Mouse (Mus musculus) megakaryocyte, adult 5-6 weeks (primary cell): Measurements from ENCODE around the gene 2300003K06Rik. TPM values are rescaled to one million over a fixed set of nuclear protein-coding genes. Genes with fewer than 3 reads are reported as not detected.
"Not testable (repeated sequence)": the region's sequence is repeated elsewhere in the genome, so short reads cannot be mapped to it uniquely, and the experiment has no call there.

Experiments used
- ATAC-seq: 2 replicates; pipeline ENCODE4 v1.8.0; 2016; ENCODE audit warnings: mild to moderate bottlenecking, inconsistent platforms; ENCODE audit not compliant: poor library complexity, severe bottlenecking
- total RNA-seq, 2 experiments: library from RNA; stranded (forward) in 1 of 2; stranded (reverse) in 1 of 2; fragments of 153-499, 151-499 nt in 1 of 2; fragments of 221-1000, 200-1000 nt in 1 of 2; gene quantifications; 2 replicates each; pipeline versions ENCODE4 v1.2.3 to v1.2.4; 2015 to 2017

Gene 2300003K06Rik
- not detected in 2 replicates for total RNA-seq (2015)
- total RNA-seq (2017), result not detected in 2 replicates

- ATAC-seq, result no peak
Measured at GRCm38 (mm10) chr11:99837966-99838365, at the start of gene 2300003K06Rik. Gene 2300003K06Rik (minus strand): TSS chr11:99838066.

DNA sequence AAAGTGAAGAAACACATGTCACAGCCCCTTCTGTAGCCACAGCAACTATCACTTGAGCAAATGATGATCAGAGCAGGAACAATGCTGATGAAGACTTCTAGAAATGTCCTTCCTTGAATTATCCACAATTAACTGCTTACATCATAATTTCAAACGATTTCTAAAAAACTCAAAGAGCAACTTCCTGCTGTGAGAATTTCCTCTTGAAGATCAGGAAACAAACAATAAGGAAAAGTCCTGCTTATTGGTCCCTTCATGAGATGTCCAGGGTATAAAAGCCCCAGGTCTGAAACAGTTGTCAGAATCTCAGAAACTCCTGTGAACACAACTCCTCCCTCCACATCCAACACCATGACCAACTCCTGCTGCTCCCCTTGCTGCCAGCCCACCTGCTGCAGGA lies 41.0 kb upstream of the 2300003K06Rik start, which contains the start of gene Gm11567:
Gene Gm11567 (plus strand): TSS at position 301 of the 400 bp plus-strand sequence.
- not testable (repeated sequence) for ATAC-seq

DNA sequence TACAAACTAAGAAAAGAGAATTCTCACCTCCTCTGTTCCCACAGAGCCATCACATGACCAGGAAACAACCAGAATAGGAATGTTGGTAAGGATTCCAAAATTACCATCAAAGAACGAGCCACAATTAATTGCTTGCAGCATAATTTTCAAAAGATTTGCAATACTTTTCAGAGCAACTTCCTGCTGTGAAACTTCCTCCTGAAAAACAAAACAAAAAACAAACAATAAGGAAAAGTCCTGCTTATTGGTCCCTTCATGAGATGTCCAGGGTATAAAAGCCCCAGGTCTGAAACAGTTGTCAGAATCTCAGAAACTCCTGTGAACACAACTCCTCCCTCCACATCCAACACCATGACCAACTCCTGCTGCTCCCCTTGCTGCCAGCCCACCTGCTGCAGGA lies 35.2 kb upstream of the 2300003K06Rik start, which contains the start of gene Krtap9-1:
Gene Krtap9-1 (plus strand): TSS at position 301 of the 400 bp plus-strand sequence.
- ATAC-seq, result not testable (repeated sequence)

DNA sequence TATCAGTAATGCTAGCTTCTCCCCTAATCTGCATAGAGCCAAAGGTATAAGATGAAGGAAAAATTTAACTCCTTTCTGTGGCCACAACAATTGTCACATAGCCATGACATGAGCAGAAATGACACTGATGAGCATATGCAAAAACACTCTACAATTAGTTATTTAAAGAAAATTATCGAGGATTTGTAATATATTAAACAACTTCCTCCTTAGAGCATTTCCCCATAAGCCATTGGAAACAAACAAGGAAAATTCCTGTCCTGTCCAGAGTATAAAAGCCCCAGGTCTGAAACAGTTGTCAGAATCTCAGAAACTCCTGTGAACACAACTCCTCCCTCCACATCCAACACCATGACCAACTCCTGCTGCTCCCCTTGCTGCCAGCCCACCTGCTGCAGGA lies 26.3 kb upstream of the 2300003K06Rik start, which contains the start of gene Gm11559:
Gene Gm11559 (plus strand): TSS at position 301 of the 400 bp plus-strand sequence.
- ATAC-seq, result not testable (repeated sequence)

- ATAC-seq, result no peak
Measured at GRCm38 (mm10) chr11:99858761-99859160, 20.9 kb upstream of the 2300003K06Rik start.

GRCm38 (mm10) chr11:99857617-99858016 lies 19.8 kb upstream of the 2300003K06Rik start, which contains the start of gene Gm11568:
Gene Gm11568 (plus strand): TSS chr11:99857917.
- ATAC-seq, result no peak

DNA sequence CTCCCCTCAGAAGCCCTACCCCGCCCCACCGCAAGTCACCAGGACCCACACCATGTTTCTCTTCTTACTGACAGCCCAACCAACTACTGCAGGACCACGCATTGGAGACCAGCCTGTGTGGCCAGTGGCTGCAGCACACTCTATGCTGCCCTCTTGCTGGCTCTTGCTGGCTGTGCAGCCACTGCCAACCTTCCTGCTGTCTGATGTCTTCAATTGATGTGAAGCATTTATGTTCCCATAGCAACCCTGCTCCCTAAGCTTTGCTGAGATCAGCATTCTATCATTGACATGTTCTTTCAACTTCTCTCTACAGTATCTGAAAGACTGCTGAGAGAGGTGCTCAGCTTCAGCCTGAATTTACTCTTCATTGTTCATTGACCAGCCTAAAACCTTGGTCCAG lies 16.3 kb upstream of the 2300003K06Rik start:
- ATAC-seq, result no peak

DNA sequence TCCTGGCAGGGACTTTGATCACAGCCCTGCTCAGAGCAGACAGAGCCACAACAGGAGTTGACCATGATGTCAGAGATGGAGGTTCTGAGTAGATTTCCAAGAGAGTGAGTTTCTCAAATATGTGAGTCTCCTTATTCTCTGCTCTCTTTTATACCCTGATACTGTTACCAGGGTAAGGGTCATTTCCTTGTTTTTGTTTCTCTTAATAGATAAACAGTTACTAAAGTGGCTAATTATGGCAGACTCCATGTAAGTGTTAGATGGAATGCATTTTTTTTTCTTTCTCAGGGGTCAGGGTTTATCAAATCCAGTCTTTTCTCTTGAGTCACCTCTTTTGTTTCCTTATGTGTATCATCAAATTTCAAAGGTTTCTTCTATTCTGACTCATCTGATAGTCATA lies 13.6 kb upstream of the 2300003K06Rik start, which contains the start of gene Krtap4-16:
Gene Krtap4-16 (minus strand): TSS at position 101 of the 400 bp plus-strand sequence.
- ATAC-seq, result no peak

- ATAC-seq, result no peak
Measured at GRCm38 (mm10) chr11:99846746-99847145, 8.9 kb upstream of the 2300003K06Rik start.

DNA sequence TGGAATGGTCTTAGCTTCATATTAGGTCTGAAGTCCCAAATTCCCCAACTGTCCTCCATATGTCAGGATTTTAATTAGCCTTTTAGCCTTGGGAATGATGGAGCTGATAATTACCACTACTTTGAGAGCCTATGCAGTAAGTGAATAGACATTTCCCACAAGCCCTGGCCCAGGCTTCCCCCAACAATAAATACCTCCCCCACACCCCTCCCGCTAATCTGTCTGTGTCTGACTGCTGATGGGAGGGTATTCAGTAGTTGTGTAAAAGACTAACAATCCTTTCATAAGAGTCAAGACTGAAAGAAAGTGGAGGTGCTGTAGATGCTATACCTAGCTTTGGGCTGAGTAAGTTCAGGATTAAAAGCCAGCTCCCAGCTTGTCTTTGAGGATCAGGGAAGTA lies 4.3 kb upstream of the 2300003K06Rik start:
- no peak for ATAC-seq

DNA sequence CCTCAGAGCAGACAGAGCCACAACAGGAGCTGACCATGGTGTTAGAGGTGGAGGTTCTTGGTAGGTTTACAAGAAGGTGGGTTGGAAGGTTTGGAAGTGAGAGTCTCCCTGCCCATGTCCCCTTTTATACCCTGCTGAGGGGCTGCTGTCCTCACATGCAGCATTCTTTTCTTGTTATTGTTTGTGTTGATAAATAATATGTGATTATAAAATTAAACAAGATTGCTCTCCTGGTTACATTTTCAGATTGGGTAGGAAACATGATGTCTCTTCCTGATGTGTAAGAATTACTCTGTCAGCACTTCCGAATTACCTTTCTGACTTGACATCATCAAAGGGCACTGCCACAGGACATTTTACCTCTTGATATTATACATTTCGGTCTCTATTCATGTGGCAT lies 22.3 kb downstream of the 2300003K06Rik start, which contains the start of gene Gm11564:
Gene Gm11564 (minus strand): TSS at position 101 of the 400 bp plus-strand sequence.
- ATAC-seq, result not testable (repeated sequence)

DNA sequence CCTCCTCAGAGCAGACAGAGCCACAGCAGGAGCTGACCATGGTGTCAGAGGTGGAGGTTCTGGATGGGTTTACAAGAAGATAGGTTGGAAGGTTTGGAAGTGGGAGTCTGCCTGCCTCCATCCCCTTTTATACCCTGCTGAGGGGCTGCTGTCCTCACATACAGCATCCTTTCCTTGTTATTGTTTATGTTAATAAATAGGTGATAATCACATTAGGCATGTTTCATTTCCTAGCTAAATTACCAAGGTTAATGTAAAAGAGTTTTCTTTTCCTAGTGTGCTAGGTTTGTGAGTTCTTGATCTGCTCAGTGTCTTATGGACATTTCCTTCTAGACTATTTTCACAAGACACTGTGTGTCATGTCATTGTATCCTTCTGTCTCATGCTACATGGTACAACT lies 28.1 kb downstream of the 2300003K06Rik start, which contains the start of gene Krtap4-13:
Gene Krtap4-13 (minus strand): TSS at position 101 of the 400 bp plus-strand sequence.
- not testable (repeated sequence) for ATAC-seq

DNA sequence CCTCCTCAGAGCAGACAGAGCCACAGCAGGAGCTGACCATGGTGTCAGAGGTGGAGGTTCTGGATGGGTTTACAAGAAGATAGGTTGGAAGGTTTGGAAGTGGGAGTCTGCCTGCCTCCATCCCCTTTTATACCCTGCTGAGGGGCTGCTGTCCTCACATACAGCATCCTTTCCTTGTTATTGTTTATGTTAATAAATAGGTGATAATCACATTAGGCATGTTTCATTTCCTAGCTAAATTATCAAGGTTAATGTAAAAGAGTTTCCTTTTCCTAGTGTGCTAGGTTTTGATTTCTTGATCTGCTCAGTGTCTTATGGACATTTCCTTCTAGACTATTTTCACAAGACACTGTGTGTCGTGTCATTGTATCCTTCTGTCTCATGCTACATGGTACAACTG lies 33.5 kb downstream of the 2300003K06Rik start, which contains the start of gene Gm11554:
Gene Gm11554 (minus strand): TSS at position 101 of the 400 bp plus-strand sequence.
- not testable (repeated sequence) for ATAC-seq

DNA sequence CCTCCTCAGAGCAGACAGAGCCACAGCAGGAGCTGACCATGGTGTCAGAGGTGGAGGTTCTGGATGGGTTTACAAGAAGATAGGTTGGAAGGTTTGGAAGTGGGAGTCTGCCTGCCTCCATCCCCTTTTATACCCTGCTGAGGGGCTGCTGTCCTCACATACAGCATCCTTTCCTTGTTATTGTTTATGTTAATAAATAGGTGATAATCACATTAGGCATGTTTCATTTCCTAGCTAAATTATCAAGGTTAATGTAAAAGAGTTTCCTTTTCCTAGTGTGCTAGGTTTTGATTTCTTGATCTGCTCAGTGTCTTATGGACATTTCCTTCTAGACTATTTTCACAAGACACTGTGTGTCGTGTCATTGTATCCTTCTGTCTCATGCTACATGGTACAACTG lies 39.0 kb downstream of the 2300003K06Rik start, which contains the start of gene Gm11569:
Gene Gm11569 (minus strand): TSS at position 101 of the 400 bp plus-strand sequence.
- ATAC-seq, result not testable (repeated sequence)

DNA sequence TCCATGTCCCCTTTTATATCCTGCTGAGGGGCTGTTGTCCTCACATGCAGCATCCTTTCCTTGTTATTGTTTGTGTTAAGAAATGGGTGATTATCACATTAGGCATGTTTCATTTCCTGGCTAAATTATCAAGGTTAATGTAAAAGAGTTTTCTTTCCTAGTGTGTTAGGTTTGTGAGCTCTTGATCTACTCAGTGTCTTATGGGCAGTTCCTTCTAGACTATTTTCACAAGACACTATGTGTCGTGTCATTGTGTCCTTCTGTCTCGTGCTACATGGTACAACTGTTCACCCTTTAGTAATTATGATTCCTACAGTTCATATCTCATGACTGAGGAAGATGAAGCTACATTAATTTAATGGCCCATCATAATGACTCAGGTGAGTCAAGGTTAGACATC lies 44.5 kb downstream of the 2300003K06Rik start, which contains the start of gene Gm11596:
Gene Gm11596 (minus strand): TSS at position 101 of the 400 bp plus-strand sequence.
- no peak for ATAC-seq

Other genes with a start within 250 kb of the 2300003K06Rik start
Only the 30 nearest of the 38 such genes appear.
- gene Krtap4-2, start 203.0 kb downstream of the 2300003K06Rik start, total RNA-seq (2015), result not detected in 2 replicates
- not detected in 2 replicates for gene Krtap4-2, start 203.0 kb downstream of the 2300003K06Rik start, total RNA-seq (2017)
- gene Krtap4-7, start 194.0 kb downstream of the 2300003K06Rik start, total RNA-seq (2015), result not detected in 2 replicates
- gene Krtap4-7, start 194.0 kb downstream of the 2300003K06Rik start, total RNA-seq (2017), result not detected in 2 replicates
- gene Gm11555, start 187.8 kb downstream of the 2300003K06Rik start, total RNA-seq (2015), result not detected in 2 replicates
- gene Gm11555, start 187.8 kb downstream of the 2300003K06Rik start, total RNA-seq (2017), result not detected in 2 replicates
- not detected in 2 replicates for gene Gm11563, start 179.1 kb downstream of the 2300003K06Rik start, total RNA-seq (2015)
- gene Gm11563, start 179.1 kb downstream of the 2300003K06Rik start, total RNA-seq (2017), result not detected in 2 replicates
- not detected in 2 replicates for gene Krtap4-6, start 172.1 kb downstream of the 2300003K06Rik start, total RNA-seq (2015)
- not detected in 2 replicates for gene Krtap4-6, start 172.1 kb downstream of the 2300003K06Rik start, total RNA-seq (2017)
- not detected in 2 replicates for gene Gm14190, start 147.3 kb downstream of the 2300003K06Rik start, total RNA-seq (2015)
- gene Gm14190, start 147.3 kb downstream of the 2300003K06Rik start, total RNA-seq (2017), result not detected in 2 replicates
- gene Gm14180, start 103.8 kb downstream of the 2300003K06Rik start, total RNA-seq (2015), result not detected in 2 replicates
- not detected in 2 replicates for gene Gm14180, start 103.8 kb downstream of the 2300003K06Rik start, total RNA-seq (2017)
- not detected in 2 replicates for gene Gm11595, start 65.2 kb downstream of the 2300003K06Rik start, total RNA-seq (2015)
- gene Gm11595, start 65.2 kb downstream of the 2300003K06Rik start, total RNA-seq (2017), result not detected in 2 replicates
- gene Krtap4-8, start 57.4 kb downstream of the 2300003K06Rik start, total RNA-seq (2015), result not detected in 2 replicates
- gene Krtap4-8, start 57.4 kb downstream of the 2300003K06Rik start, total RNA-seq (2017), result not detected in 2 replicates
- gene Krtap4-9, start 52.9 kb downstream of the 2300003K06Rik start, total RNA-seq (2015), result not detected in 2 replicates
- gene Krtap4-9, start 52.9 kb downstream of the 2300003K06Rik start, total RNA-seq (2017), result not detected in 2 replicates
- gene Gm11596, start 44.6 kb downstream of the 2300003K06Rik start, total RNA-seq (2015), result not detected in 2 replicates
- not detected in 2 replicates for gene Gm11596, start 44.6 kb downstream of the 2300003K06Rik start, total RNA-seq (2017)
- gene Gm11569, start 39.1 kb downstream of the 2300003K06Rik start, total RNA-seq (2015), result not detected in 2 replicates
- not detected in 2 replicates for gene Gm11569, start 39.1 kb downstream of the 2300003K06Rik start, total RNA-seq (2017)
- not detected in 2 replicates for gene Gm11554, start 33.6 kb downstream of the 2300003K06Rik start, total RNA-seq (2015)
- gene Gm11554, start 33.6 kb downstream of the 2300003K06Rik start, total RNA-seq (2017), result not detected in 2 replicates
- not detected in 2 replicates for gene Krtap4-13, start 28.2 kb downstream of the 2300003K06Rik start, total RNA-seq (2015)
- not detected in 2 replicates for gene Krtap4-13, start 28.2 kb downstream of the 2300003K06Rik start, total RNA-seq (2017)
- not detected in 2 replicates for gene Gm11564, start 22.4 kb downstream of the 2300003K06Rik start, total RNA-seq (2015)
- not detected in 2 replicates for gene Gm11564, start 22.4 kb downstream of the 2300003K06Rik start, total RNA-seq (2017)
- not detected in 2 replicates for gene Krtap4-16, start 13.5 kb upstream of the 2300003K06Rik start, total RNA-seq (2015)
- not detected in 2 replicates for gene Krtap4-16, start 13.5 kb upstream of the 2300003K06Rik start, total RNA-seq (2017)
- gene Gm11568, start 19.9 kb upstream of the 2300003K06Rik start, total RNA-seq (2015), result not detected in 2 replicates
- gene Gm11568, start 19.9 kb upstream of the 2300003K06Rik start, total RNA-seq (2017), result not detected in 2 replicates
- not detected in 2 replicates for gene Gm11559, start 26.4 kb upstream of the 2300003K06Rik start, total RNA-seq (2015)
- not detected in 2 replicates for gene Gm11559, start 26.4 kb upstream of the 2300003K06Rik start, total RNA-seq (2017)
- gene Krtap9-1, start 35.3 kb upstream of the 2300003K06Rik start, total RNA-seq (2015), result not detected in 2 replicates
- gene Krtap9-1, start 35.3 kb upstream of the 2300003K06Rik start, total RNA-seq (2017), result not detected in 2 replicates
- not detected in 2 replicates for gene Gm11567, start 41.1 kb upstream of the 2300003K06Rik start, total RNA-seq (2015)
- gene Gm11567, start 41.1 kb upstream of the 2300003K06Rik start, total RNA-seq (2017), result not detected in 2 replicates
- gene Krtap31-1, start 69.9 kb upstream of the 2300003K06Rik start, total RNA-seq (2015), result not detected in 2 replicates
- not detected in 2 replicates for gene Krtap31-1, start 69.9 kb upstream of the 2300003K06Rik start, total RNA-seq (2017)
- gene Gm11565, start 76.7 kb upstream of the 2300003K06Rik start, total RNA-seq (2015), result not detected in 2 replicates
- gene Gm11565, start 76.7 kb upstream of the 2300003K06Rik start, total RNA-seq (2017), result not detected in 2 replicates
- not detected in 2 replicates for gene Krtap31-2, start 98.2 kb upstream of the 2300003K06Rik start, total RNA-seq (2015)
- not detected in 2 replicates for gene Krtap31-2, start 98.2 kb upstream of the 2300003K06Rik start, total RNA-seq (2017)
- not detected in 2 replicates for gene Krtap9-5, start 110.4 kb upstream of the 2300003K06Rik start, total RNA-seq (2015)
- gene Krtap9-5, start 110.4 kb upstream of the 2300003K06Rik start, total RNA-seq (2017), result not detected in 2 replicates
- gene Krtap29-1, start 141.0 kb upstream of the 2300003K06Rik start, total RNA-seq (2015), result not detected in 2 replicates
- not detected in 2 replicates for gene Krtap29-1, start 141.0 kb upstream of the 2300003K06Rik start, total RNA-seq (2017)
- gene Krtap16-1, start 148.5 kb upstream of the 2300003K06Rik start, total RNA-seq (2015), result not detected in 2 replicates
- not detected in 2 replicates for gene Krtap16-1, start 148.5 kb upstream of the 2300003K06Rik start, total RNA-seq (2017)
- not detected in 2 replicates for gene Krtap17-1, start 155.9 kb upstream of the 2300003K06Rik start, total RNA-seq (2015)
- not detected in 2 replicates for gene Krtap17-1, start 155.9 kb upstream of the 2300003K06Rik start, total RNA-seq (2017)
- gene Krt33a, start 178.1 kb upstream of the 2300003K06Rik start, total RNA-seq (2015), result not detected in 2 replicates
- not detected in 2 replicates for gene Krt33a, start 178.1 kb upstream of the 2300003K06Rik start, total RNA-seq (2017)
- not detected in 2 replicates for gene Krt33b, start 191.8 kb upstream of the 2300003K06Rik start, total RNA-seq (2015)
- gene Krt33b, start 191.8 kb upstream of the 2300003K06Rik start, total RNA-seq (2017), result not detected in 2 replicates
- not detected in 2 replicates for gene Krt34, start 203.5 kb upstream of the 2300003K06Rik start, total RNA-seq (2015)
- not detected in 2 replicates for gene Krt34, start 203.5 kb upstream of the 2300003K06Rik start, total RNA-seq (2017)